Mouse (Mus musculus) monocyte, adult 5-6 weeks (primary cell): ENCODE data around the gene Ugt1a9. TPM values are rescaled to one million over a fixed set of nuclear protein-coding genes. Genes with fewer than 3 reads are reported as not detected.
A peak's percentile ranks its signal among the peaks of the same experiment; 100 is the strongest.
"Not testable (repeated sequence)": the region's sequence is repeated elsewhere in the genome, so short reads cannot be mapped to it uniquely, and the experiment has no call there.

Experiments
- ATAC-seq: fragments of 153-309, 156-312 bp; replicated peaks from 2 replicates; pipeline ENCODE4 v1.8.0; 2017; ENCODE audit warnings: mild to moderate bottlenecking; ENCODE audit not compliant: low TSS enrichment, insufficient number of reproducible peaks, severe bottlenecking, poor library complexity, low FRiP score
- total RNA-seq: library from RNA; stranded (forward); fragments of 200-1000, 200-491, 200-594 nt; gene quantifications from 3 replicates; pipeline ENCODE4 v1.2.3, GENCODE M21; 2017

Gene Ugt1a9
- total RNA-seq, 1 experiment from 2014 or later = not detected

GRCm38 (mm10) chr1:88103697-88104468 lies 33.3 kb downstream of the Ugt1a9 start:
- not testable (repeated sequence) for ATAC-seq

- no peak for ATAC-seq
These were observed 34.2 kb downstream of the Ugt1a9 start for GRCm38 (mm10) chr1:88104667-88105430.

- ATAC-seq = no peak
These were observed 35.1 kb downstream of the Ugt1a9 start for GRCm38 (mm10) chr1:88105656-88106055.

- ATAC-seq = not testable (repeated sequence)
These were observed 38.5 kb downstream of the Ugt1a9 start for GRCm38 (mm10) chr1:88109027-88109557.

GRCm38 (mm10) chr1:88109604-88110003 lies 39.0 kb downstream of the Ugt1a9 start:
- ATAC-seq = not testable (repeated sequence)

- not testable (repeated sequence) for ATAC-seq
These were observed 42.2 kb downstream of the Ugt1a9 start for GRCm38 (mm10) chr1:88112769-88113168.

GRCm38 (mm10) chr1:88120550-88120949 lies 50.0 kb downstream of the Ugt1a9 start:
- ATAC-seq = peak; percentile 76

GRCm38 (mm10) chr1:88121521-88121920 lies 50.9 kb downstream of the Ugt1a9 start:
- not testable (repeated sequence) for ATAC-seq

- peak; percentile 74 for ATAC-seq
These were observed 55.3 kb downstream of the Ugt1a9 start for GRCm38 (mm10) chr1:88125827-88126360.

- not testable (repeated sequence) for ATAC-seq
These were observed 58.5 kb downstream of the Ugt1a9 start for GRCm38 (mm10) chr1:88129091-88129490.

- not testable (repeated sequence) for ATAC-seq
These were observed 59.6 kb downstream of the Ugt1a9 start for GRCm38 (mm10) chr1:88130223-88130622.

GRCm38 (mm10) chr1:88133908-88134456 lies 63.4 kb downstream of the Ugt1a9 start:
- no peak for ATAC-seq

- peak; percentile 84 for ATAC-seq
These were observed 63.9 kb downstream of the Ugt1a9 start, which contains the start of gene Ugt1a6a for GRCm38 (mm10) chr1:88134457-88135011. Gene Ugt1a6a (plus strand): TSS chr1:88134809.

- ATAC-seq = not testable (repeated sequence)
These were observed 64.8 kb downstream of the Ugt1a9 start for GRCm38 (mm10) chr1:88135229-88135904.

GRCm38 (mm10) chr1:88136646-88137045 lies 66.0 kb downstream of the Ugt1a9 start:
- ATAC-seq = no peak

GRCm38 (mm10) chr1:88137264-88137663 lies 66.7 kb downstream of the Ugt1a9 start:
- no peak for ATAC-seq

GRCm38 (mm10) chr1:88138145-88138544 lies 67.5 kb downstream of the Ugt1a9 start:
- ATAC-seq = no peak

- ATAC-seq = not testable (repeated sequence)
These were observed 69.9 kb downstream of the Ugt1a9 start for GRCm38 (mm10) chr1:88140492-88140891.
